Mouse (Mus musculus) right cerebral cortex, postnatal 25 days (tissue): Measurements from ENCODE around the gene 3110082J24Rik.
"Not testable (repeated sequence)": the region's sequence is repeated elsewhere in the genome, so short reads cannot be mapped to it uniquely, and the experiment has no call there.

Source experiments
- DNase-seq: peaks from one replicate; pipeline ENCODE4 v3.0.0; 2022

Gene 3110082J24Rik

GRCm38 (mm10) chr5:30071677-30072076 is 34.2 kb downstream of the 3110082J24Rik start:
- no peak for DNase-seq

- DNase-seq: no peak
Measured at GRCm38 (mm10) chr5:30067726-30068125, 38.2 kb downstream of the 3110082J24Rik start.

DNA sequence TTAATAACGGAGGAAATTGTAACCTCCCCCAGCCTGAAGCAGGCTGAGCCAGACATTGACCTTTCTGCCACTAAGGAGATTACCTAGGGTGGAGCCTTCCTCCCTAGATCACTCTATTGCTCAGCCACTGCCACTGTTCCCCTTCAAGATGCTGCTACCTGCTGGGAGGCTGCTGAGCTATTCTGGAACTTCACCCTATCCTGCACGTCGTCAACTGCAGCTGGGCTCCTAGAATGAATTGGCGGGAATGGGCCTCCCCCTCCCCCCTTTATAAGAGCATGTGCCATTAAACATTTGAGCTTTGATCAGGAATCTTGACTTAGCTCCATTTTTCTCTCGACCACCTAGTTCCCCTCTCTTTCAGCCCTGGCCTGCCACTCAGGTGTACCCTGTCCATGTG is 46.3 kb downstream of the 3110082J24Rik start:
- DNase-seq: not testable (repeated sequence)

GRCm38 (mm10) chr5:30058216-30058731 is 47.6 kb downstream of the 3110082J24Rik start:
- DNase-seq: no peak
